Mouse (Mus musculus): ENCODE measurements around the gene Vwa8. TPM values are rescaled to one million over a fixed set of nuclear protein-coding genes. Genes with fewer than 3 reads are reported as not detected.

Vwa8 gene
- 8.7 and 10.0 TPM in 2 replicates for polyA plus RNA-seq (2015; fragmentation: Nextera tagmentation; extraction: Ambion mirVana)

DNA sequence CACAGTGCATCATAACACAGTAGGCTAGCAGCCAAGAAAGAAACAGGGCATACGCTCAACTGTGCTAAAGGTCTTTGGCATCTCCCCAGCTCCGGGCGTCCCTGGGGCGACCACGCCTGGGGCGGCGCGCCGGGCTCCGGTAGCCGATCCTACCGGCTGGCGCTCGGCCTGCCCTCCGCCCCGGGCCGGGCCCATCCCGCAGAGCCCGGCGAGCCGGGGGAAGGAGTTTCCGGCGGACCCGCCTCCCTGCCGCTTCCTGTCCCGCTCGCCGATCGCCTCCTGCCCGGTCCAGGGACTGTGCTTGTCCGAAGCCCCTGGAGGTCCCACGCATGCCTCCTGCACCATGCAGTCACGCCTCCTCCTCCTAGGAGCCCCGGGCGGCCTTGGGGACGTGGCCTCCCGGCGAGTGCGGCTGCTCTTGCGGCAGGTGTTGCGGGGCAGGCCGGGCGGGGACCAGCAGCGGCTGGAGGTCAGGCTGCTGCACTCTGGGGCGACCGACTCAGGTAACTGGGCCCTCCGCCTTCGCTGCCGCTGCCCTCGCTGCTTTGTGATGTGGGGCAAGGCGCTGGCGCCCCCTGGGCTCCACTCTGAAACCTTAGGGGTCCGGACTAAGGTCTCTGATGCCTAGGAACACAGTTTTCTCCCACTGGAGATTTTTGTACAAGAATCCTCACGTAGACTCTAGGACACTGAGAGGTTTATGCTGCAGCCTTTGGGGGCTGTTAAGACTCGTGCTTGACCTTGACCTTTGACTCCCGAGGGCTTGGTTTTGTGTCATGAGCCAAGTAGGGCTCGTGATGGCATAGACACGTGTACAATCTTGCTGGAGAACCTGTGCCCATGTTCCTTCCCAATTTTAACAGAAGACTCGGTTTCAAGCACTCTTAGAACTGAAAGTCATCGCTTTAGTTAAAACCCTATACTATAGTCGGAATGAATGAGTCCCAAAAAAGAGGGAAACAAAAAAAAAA is at the start of gene Vwa8:
Gene Vwa8, plus strand, starts transcription at position 112 of the 971 bp plus-strand sequence.

Other genes starting within 250 kb of the Vwa8 start
- 3.8 and 5.9 TPM in 2 replicates for gene Dgkh, start 116.3 kb upstream of the Vwa8 start, polyA plus RNA-seq (2015; fragmentation: Nextera tagmentation; extraction: Ambion mirVana)